Mouse (Mus musculus) ES-Bruce4 (cell line): ENCODE data around the gene Med15.

ENCODE experiments used
- CTCF ChIP-seq: IDR thresholded peaks from one replicate; pipeline ENCODE4 v1.8.1; 2011; ENCODE audit warnings: low read depth, low read length
- EP300 ChIP-seq: IDR thresholded peaks from 2 replicates; pipeline ENCODE4 v1.6.1; 2011; ENCODE audit warnings: low read depth, low read length; ENCODE audit not compliant: insufficient read depth
- POLR2A ChIP-seq: IDR thresholded peaks from one replicate; pipeline ENCODE4 v1.8.1; 2011; ENCODE audit warnings: low read length; ENCODE audit not compliant: insufficient read depth

- TF ChIP-seq POLR2A = no peak
- no peak for TF ChIP-seq EP300
- TF ChIP-seq CTCF = peak; percentile 27
Measured at GRCm38 (mm10) chr16:17727179-17727861, 5.4 kb downstream of the Med15 start.
